Mouse (Mus musculus): ENCODE data around the gene Hsd11b2.

DNA sequence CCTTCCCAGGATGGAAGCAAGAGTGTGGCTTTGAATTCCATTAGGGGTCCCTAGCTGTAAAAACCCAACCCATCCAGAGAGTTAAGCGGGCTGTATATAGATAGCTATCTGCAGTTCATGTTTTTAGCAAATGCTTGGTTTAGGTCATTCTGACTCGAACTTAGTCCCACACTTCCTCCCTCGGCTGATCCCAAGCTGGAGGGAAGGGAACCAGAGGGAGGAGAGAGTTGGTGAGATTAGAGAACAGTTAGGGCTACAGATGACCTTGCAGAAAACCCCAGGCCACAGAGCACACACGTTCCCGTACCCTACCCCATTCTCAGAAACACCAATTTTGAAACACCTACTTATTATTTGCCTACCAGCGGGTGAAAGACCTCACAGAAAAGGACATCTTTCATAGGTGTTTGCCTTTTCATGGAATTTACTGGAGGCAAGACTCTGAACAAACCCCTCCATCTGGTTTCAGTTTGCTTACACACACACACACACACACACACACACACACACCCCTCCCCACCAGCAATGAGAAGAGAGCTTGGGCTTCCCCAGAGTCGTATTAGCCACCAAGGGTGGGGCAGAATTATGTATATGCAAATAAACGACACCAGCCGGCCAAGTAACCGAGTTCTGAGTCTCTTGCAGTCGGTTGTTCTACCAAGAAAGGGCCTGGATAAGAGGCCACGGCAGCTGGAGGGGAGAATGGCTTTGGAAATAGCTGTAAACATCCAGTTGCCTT lies 8.4 kb upstream of the Hsd11b2 start:
- no peak for TF ChIP-seq POLR2A (IDR thresholded peaks at IDR 0.05; ENCODE audit: extremely low read depth, insufficient read depth, low read length)
- no peak for TF ChIP-seq CTCF (IDR thresholded peaks at IDR 0.05; ENCODE audit: extremely low read depth, insufficient read depth, low read length)

Measured in cortical plate, adult 2 months (tissue).